Mouse (Mus musculus) cerebellum, postnatal 4 days (tissue): ENCODE results near the gene Uaca.

Experiments
- DNase-seq, 2 experiments: peaks; one replicate each; pipeline ENCODE4 v3.0.0; 2022; ENCODE audit warnings: low spot score in 2 of 2, mixed read lengths in 1 of 2

Uaca gene

GRCm38 (mm10) chr9:60794210-60794840 lies at the start of gene Uaca:
Uaca (plus strand) TSS chr9:60794542.
- DNase-seq: peak; percentile 77 to 90

- DNase-seq: no peak
Measured at GRCm38 (mm10) chr9:60744971-60745370, 49.4 kb upstream of the Uaca start.

DNA sequence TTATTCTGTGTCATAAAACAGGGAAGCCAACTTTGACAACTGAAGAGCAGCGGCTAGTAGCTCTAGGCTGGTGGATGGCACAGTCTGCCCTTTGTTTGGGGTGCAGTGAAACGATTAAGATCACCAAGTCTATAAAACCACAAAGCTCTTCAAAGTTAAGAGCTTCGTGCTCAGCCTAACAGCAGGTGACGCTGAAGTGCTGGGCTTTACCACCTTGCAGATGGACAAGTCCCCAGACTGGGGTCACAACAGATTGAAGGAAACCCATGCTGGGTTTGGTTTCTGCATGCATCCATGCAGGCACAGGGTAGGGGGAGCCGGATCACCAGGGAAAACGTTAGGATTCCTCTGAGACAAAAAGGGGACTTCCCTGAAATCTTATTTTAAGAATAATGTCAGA lies 47.8 kb upstream of the Uaca start:
- DNase-seq: no peak

DNA sequence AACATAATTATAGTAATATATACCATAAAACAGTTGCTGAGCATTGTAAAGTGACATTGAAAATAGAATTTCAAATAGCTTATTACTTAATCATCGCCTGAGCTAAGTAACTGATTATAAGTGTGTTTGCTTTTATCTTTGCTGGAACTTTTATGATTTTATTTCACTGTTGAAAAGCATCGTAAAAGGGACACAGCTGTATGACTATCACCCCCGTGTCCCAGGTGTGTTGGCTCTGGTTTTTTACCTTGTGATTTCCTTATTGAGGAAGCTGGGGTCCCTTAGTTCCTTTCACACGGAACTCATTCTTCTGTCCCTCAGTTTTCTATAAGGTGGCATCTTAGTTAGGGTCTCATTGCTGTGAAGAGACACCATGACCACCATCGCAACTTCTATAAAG lies 46.7 kb upstream of the Uaca start:
- no peak for DNase-seq

DNA sequence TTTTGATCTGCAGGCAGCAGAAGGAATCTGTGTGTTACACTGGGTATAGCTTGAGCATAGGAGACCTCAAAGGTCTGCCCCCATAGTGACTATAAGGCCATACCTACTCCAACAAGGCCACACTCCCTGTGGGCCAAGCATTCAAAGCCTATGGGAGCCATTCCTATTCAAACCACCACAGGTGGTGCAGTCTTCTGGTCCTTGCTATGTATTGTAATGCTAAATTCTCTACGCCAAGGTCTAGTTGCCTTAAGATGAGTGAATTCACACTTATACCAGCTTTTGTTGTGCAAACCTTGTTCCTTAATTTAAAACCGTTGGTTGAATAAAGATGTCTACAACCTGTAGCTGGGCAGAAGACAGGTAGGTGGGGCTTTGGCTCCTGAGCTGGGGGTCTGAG lies 46.2 kb upstream of the Uaca start:
- no peak for DNase-seq

GRCm38 (mm10) chr9:60749105-60749504 lies 45.2 kb upstream of the Uaca start:
- DNase-seq: no peak

GRCm38 (mm10) chr9:60751098-60751497 lies 43.2 kb upstream of the Uaca start:
- DNase-seq: no peak

GRCm38 (mm10) chr9:60751971-60752370 lies 42.4 kb upstream of the Uaca start:
- DNase-seq: no peak

GRCm38 (mm10) chr9:60752636-60753035 lies 41.7 kb upstream of the Uaca start:
- no peak for DNase-seq

GRCm38 (mm10) chr9:60756258-60756657 lies 38.1 kb upstream of the Uaca start:
- peak; percentile 59 to 75 for DNase-seq

GRCm38 (mm10) chr9:60756866-60757740 lies 37.2 kb upstream of the Uaca start:
- no peak for DNase-seq

DNA sequence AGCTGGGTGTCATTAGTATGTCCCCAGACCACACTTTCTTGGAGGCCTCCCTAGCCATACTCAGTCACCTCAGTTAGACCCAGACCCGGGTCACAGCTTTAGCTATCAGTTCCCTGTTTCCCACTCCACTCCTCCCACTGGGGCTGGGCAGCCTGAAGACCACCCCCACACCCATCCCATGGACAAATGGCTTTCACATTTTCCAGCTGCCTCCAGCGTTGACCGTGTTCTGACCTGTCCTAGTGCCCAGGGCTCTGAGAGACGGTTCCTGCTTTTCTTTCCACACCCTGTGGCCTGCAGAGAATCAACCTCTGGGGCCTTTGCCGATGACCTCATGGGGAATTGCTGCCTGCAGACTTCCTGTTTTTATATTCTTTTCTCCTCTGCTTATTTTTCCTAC lies 36.5 kb upstream of the Uaca start:
- DNase-seq: no peak

DNA sequence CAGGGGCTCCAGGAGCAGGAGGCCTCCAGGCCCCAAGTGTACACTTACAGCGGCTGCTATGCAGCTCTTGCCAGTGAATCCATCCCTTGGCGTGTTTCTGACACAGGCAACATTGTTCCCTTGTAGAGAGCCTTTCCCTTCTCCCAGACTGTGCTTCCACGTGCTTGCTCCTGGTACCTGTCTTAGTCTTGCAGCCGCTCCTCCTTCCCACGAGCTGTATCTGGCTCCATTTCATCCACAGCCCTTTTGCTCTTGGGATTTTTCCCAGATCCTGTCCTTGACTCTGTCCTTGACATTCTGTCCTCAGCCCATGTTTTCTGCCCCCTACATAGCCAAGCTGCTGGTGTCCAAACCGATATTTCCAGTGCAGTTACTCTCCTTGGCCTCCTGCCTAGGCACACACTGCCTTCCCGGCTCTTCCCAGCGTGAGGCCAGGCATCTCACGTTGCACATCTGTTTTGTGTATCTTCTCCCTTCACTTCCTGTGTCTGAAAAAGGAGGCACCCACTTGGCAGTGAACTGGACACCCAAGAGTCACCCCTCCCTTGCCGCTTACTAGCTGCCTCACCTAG lies 34.8 kb upstream of the Uaca start:
- no peak for DNase-seq

GRCm38 (mm10) chr9:60765181-60765580 lies 29.2 kb upstream of the Uaca start:
- no peak for DNase-seq

- no peak for DNase-seq
Measured at GRCm38 (mm10) chr9:60768393-60768792, 25.9 kb upstream of the Uaca start.

DNA sequence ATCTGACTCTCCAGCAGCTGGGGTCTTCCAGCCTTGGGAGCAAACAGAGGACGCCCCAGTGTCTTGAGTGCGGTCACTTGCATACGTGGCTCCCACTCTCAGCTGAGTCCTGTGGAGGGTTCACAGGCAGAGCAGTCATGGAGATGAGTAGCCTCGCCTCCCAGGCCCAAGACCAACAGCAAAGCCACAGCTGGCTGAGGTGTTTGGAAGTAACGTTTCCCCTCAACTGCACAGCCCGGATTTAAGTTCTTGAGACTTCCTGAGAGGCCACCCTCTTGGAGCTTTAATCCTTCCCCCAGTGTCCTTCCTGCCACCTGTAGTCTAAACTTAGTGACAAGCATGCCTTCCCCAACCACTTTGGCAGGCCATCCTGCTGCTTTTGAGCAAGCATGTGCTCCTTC lies 24.6 kb upstream of the Uaca start:
- DNase-seq: no peak

DNA sequence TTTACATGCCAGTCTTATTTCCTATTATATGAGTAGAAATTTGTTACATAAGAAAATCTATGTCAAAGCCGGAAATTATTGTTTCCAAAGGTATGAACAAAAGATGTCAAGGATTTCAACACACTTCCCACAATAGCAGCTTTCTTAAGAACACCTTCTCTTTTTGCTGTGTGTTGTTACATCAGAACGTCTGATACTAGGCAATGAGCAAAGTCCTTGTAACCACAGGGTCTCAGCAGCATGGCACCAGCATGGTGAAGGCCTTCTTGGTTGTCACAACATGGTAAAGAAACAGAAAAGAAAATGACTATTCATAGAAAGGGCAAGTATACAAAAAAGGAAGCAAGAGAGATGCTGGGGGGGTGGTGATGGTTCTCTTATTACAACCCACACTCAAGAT lies 20.6 kb upstream of the Uaca start:
- DNase-seq: no peak

DNA sequence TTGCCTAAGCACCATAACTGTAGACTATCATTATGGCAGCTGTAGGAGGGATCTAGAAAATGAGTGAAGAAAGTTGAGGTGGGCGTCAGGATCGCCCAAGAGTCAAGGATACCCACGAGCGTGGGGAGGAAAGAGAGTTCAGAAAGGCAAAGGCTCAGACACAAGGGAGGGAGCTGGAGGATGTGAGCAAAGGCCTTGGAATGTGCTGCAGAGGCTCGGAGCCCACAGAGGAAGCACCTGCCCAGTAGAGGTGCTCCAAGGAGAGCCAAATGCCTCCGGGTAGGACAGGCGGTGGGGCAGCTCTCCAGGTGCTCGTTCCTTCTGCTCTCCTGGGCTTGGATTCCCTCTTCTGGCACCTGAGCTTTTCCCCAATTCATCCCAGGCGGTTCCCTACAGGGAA lies 17.4 kb upstream of the Uaca start:
- DNase-seq: no peak

- DNase-seq: no peak
Measured at GRCm38 (mm10) chr9:60782057-60782789, 12.1 kb upstream of the Uaca start.

- DNase-seq: no peak
Measured at GRCm38 (mm10) chr9:60785069-60785468, 9.3 kb upstream of the Uaca start.

GRCm38 (mm10) chr9:60787517-60788110 lies 6.7 kb upstream of the Uaca start:
- DNase-seq: no peak

- DNase-seq: no peak
Measured at GRCm38 (mm10) chr9:60790282-60790681, 4.1 kb upstream of the Uaca start.
